Mouse (Mus musculus) lung, postnatal 10 days (tissue): ENCODE measurements around the gene Foxp1.

ENCODE experiments used
- DNase-seq: peaks from one replicate; pipeline ENCODE4 v3.0.0; 2021

Gene Foxp1

GRCm38 (mm10) chr6:99433006-99433405, 89.5 kb downstream of the Foxp1 start:
- DNase-seq = no peak

- DNase-seq = no peak
Observed at GRCm38 (mm10) chr6:99431941-99432340, 90.6 kb downstream of the Foxp1 start.

- no peak for DNase-seq
Observed at GRCm38 (mm10) chr6:99430560-99430959, 92.0 kb downstream of the Foxp1 start.

- DNase-seq = no peak
Observed at GRCm38 (mm10) chr6:99429378-99430131, 93.0 kb downstream of the Foxp1 start.

- DNase-seq = no peak
Observed at GRCm38 (mm10) chr6:99428961-99429360, 93.6 kb downstream of the Foxp1 start.

GRCm38 (mm10) chr6:99427301-99427700, 95.2 kb downstream of the Foxp1 start:
- DNase-seq = peak; percentile 32

- peak; percentile 62 for DNase-seq
Observed at GRCm38 (mm10) chr6:99425044-99425443, 97.5 kb downstream of the Foxp1 start.

GRCm38 (mm10) chr6:99420666-99421065, 101.9 kb downstream of the Foxp1 start:
- peak; percentile 55 for DNase-seq

- DNase-seq = no peak
Observed at GRCm38 (mm10) chr6:99412598-99412997, 109.9 kb downstream of the Foxp1 start.

- DNase-seq = no peak
Observed at GRCm38 (mm10) chr6:99409602-99410001, 112.9 kb downstream of the Foxp1 start.

GRCm38 (mm10) chr6:99408880-99409279, 113.6 kb downstream of the Foxp1 start:
- DNase-seq = no peak

GRCm38 (mm10) chr6:99403755-99404390, 118.6 kb downstream of the Foxp1 start:
- no peak for DNase-seq

GRCm38 (mm10) chr6:99402941-99403340, 119.6 kb downstream of the Foxp1 start:
- no peak for DNase-seq

GRCm38 (mm10) chr6:99402370-99402769, 120.2 kb downstream of the Foxp1 start:
- DNase-seq = no peak

GRCm38 (mm10) chr6:99401801-99402200, 120.7 kb downstream of the Foxp1 start:
- DNase-seq = no peak

- DNase-seq = no peak
Observed at GRCm38 (mm10) chr6:99401211-99401610, 121.3 kb downstream of the Foxp1 start.

GRCm38 (mm10) chr6:99395745-99396144, 126.8 kb downstream of the Foxp1 start:
- DNase-seq = no peak

- no peak for DNase-seq
Observed at GRCm38 (mm10) chr6:99394801-99395200, 127.7 kb downstream of the Foxp1 start.

GRCm38 (mm10) chr6:99392484-99392883, 130.0 kb downstream of the Foxp1 start:
- no peak for DNase-seq

GRCm38 (mm10) chr6:99388741-99389675, 133.5 kb downstream of the Foxp1 start:
- DNase-seq = peak; percentile 73

- no peak for DNase-seq
Observed at GRCm38 (mm10) chr6:99388023-99388422, 134.5 kb downstream of the Foxp1 start.

- peak; percentile 42 for DNase-seq
Observed at GRCm38 (mm10) chr6:99385059-99385604, 137.4 kb downstream of the Foxp1 start.

- DNase-seq = no peak
Observed at GRCm38 (mm10) chr6:99383846-99384472, 138.6 kb downstream of the Foxp1 start.
